ENCODE assay signal across 8 mouse cellular contexts in genomic region chr16:17619198-17620105, GRCm38 (mm10). TPM values are rescaled to one million over a fixed set of nuclear protein-coding genes. Genes with fewer than 3 reads are reported as not detected.
DNase-seq lines count a peak whose midpoint lies in the region; ATAC-seq and TF ChIP-seq lines count a peak whose summit lies in the region.

Gene Smpd4, plus strand, starts transcription at chr16:17619354.

- no peak for TF ChIP-seq CTCF in heart, postnatal 0 days (IDR thresholded peaks at IDR 0.05; ENCODE audit: low read depth)

- peak within 1 kb of the TSS; percentile 81 for H3K4me2 ChIP-seq in forebrain, embryonic 13.5 days
- peak within 1 kb of the TSS; percentile 87 for H3K4me2 ChIP-seq in heart, postnatal 0 days (ENCODE audit: low read depth, low read length)
- H3K4me2 ChIP-seq in liver, embryonic 15.5 days, result peak within 1 kb of the TSS; percentile 79
- peak within 1 kb of the TSS; percentile 80 for H3K4me2 ChIP-seq in neural tube, embryonic 11.5 days (ENCODE audit: low read depth)
- peak within 1 kb of the TSS; percentile 68 for H3K4me2 ChIP-seq in stomach, embryonic 16.5 days (ENCODE audit: low read depth, low read length)

- H3K9ac ChIP-seq in forebrain, embryonic 13.5 days, result peak within 1 kb of the TSS; percentile 85
- H3K9ac ChIP-seq in heart, postnatal 0 days (replicated peaks; ENCODE audit: low read depth, low read length), result peak within 1 kb of the TSS; percentile 90
- peak within 1 kb of the TSS; percentile 82 for H3K9ac ChIP-seq in liver, embryonic 15.5 days
- peak within 1 kb of the TSS; percentile 91 for H3K9ac ChIP-seq in neural tube, embryonic 11.5 days (ENCODE audit: low read length)
- peak within 1 kb of the TSS; percentile 93 for H3K9ac ChIP-seq in stomach, embryonic 16.5 days (ENCODE audit: low read length)

- no peaks in the 10 kb centered on the region for H3K9me3 ChIP-seq in forebrain, embryonic 13.5 days (replicated peaks)
- no peaks in the 10 kb centered on the region for H3K9me3 ChIP-seq in heart, postnatal 0 days (replicated peaks; ENCODE audit: control insufficient read depth, low read length)
- no peaks in the 10 kb centered on the region for H3K9me3 ChIP-seq in liver, embryonic 15.5 days (replicated peaks)
- no peaks in the 10 kb centered on the region for H3K9me3 ChIP-seq in neural tube, embryonic 11.5 days (ENCODE audit: control insufficient read depth, low read length)
- no peaks in the 10 kb centered on the region for H3K9me3 ChIP-seq in stomach, embryonic 16.5 days (replicated peaks; ENCODE audit: control insufficient read depth, low read length)

- H3K4me3 ChIP-seq in forebrain, embryonic 13.5 days, result peak within 1 kb of the TSS; percentile 79
- peak within 1 kb of the TSS; percentile 96 for H3K4me3 ChIP-seq in heart, postnatal 0 days (ENCODE audit: low read depth, low read length)
- H3K4me3 ChIP-seq in liver, embryonic 15.5 days (replicated peaks), result peak within 1 kb of the TSS; percentile 80
- H3K4me3 ChIP-seq in neural tube, embryonic 11.5 days (ENCODE audit: low read depth, low read length), result peak within 1 kb of the TSS; percentile 93
- peak within 1 kb of the TSS; percentile 97 for H3K4me3 ChIP-seq in stomach, embryonic 16.5 days (replicated peaks; ENCODE audit: low read length)

- no peak for TF ChIP-seq EP300 in heart, postnatal 0 days (IDR thresholded peaks at IDR 0.05; ENCODE audit: low read depth)

- peak within 1 kb of the TSS; percentile 37; the same call in 1 of the 2 replicates for H3K27ac ChIP-seq in forebrain, embryonic 13.5 days
- H3K27ac ChIP-seq in heart, postnatal 0 days (ENCODE audit: low read depth), result no peak within 1 kb of the TSS
- H3K27ac ChIP-seq in liver, embryonic 15.5 days (replicated peaks), result peak within 1 kb of the TSS; percentile 52
- H3K27ac ChIP-seq in neural tube, embryonic 11.5 days (ENCODE audit: low read depth, low read length), result peak within 1 kb of the TSS; percentile 14; the same call in 1 of the 2 replicates
- H3K27ac ChIP-seq in stomach, embryonic 16.5 days (ENCODE audit: low read length), result peak within 1 kb of the TSS; percentile 23; the same call in 1 of the 2 replicates

- peaks cover 13% of the 10 kb centered on the region for H3K4me1 ChIP-seq in forebrain, embryonic 13.5 days
- peaks cover 4% of the 10 kb centered on the region; the same call in 1 of the 2 replicates for H3K4me1 ChIP-seq in heart, postnatal 0 days (ENCODE audit: control insufficient read depth, insufficient read depth)
- peaks cover 35% of the 10 kb centered on the region for H3K4me1 ChIP-seq in liver, embryonic 15.5 days (replicated peaks)
- peaks cover 6% of the 10 kb centered on the region; the same call in 1 of the 2 replicates for H3K4me1 ChIP-seq in neural tube, embryonic 11.5 days (ENCODE audit: control insufficient read depth, insufficient read depth, low read length)
- peaks cover 11% of the 10 kb centered on the region for H3K4me1 ChIP-seq in stomach, embryonic 16.5 days (ENCODE audit: control insufficient read depth, insufficient read depth, low read length)

- peak; percentile 88 for DNase-seq in ES-CJ7 (ENCODE audit: low read depth, low spot score)
- peak; percentile 47 for DNase-seq in heart, postnatal 0 days (ENCODE audit: low spot score)
- DNase-seq in kidney, postnatal 36 days, result peak; percentile 91 to 96
- peak; percentile 92 for DNase-seq in neural tube, embryonic 11.5 days (ENCODE audit: low spot score)

- H3K36me3 ChIP-seq in forebrain, embryonic 13.5 days (ENCODE audit: poor library complexity, severe bottlenecking), result peaks cover 30% of the 10 kb centered on the region
- H3K36me3 ChIP-seq in heart, postnatal 0 days (replicated peaks; ENCODE audit: control insufficient read depth, insufficient read depth, low read length), result peaks cover 23% of the 10 kb centered on the region; the same call in 1 of the 2 replicates
- H3K36me3 ChIP-seq in liver, embryonic 15.5 days (replicated peaks), result peaks cover 30% of the 10 kb centered on the region
- H3K36me3 ChIP-seq in neural tube, embryonic 11.5 days (ENCODE audit: control insufficient read depth, insufficient read depth, low read length), result peaks cover 4% of the 10 kb centered on the region; the same call in 1 of the 2 replicates
- H3K36me3 ChIP-seq in stomach, embryonic 16.5 days (ENCODE audit: control insufficient read depth, insufficient read depth, low read length), result 0 out of 2 replicates have a peak, but pooled peaks cover 2% of the 10 kb centered on the region

- WGBS in forebrain, embryonic 13.5 days, result 3% methylated on average over 60 of the region's 60 CpGs
- 2% methylated on average over 60 of the region's 60 CpGs for WGBS in heart, postnatal 0 days
- WGBS in liver, embryonic 15.5 days (ENCODE audit: insufficient replicate concordance), result 1% methylated on average over 60 of the region's 60 CpGs
- 3% methylated on average over 60 of the region's 60 CpGs for WGBS in neural tube, embryonic 11.5 days
- 2% methylated on average over 60 of the region's 60 CpGs for WGBS in stomach, embryonic 16.5 days

- peak; percentile 57; the same call in 1 of the 2 replicates for ATAC-seq in cerebellum, adult (ENCODE audit: insufficient number of reproducible peaks, low FRiP score, low TSS enrichment)
- peak; percentile 88 for ATAC-seq in forebrain, embryonic 13.5 days
- ATAC-seq in heart, postnatal 0 days (ENCODE audit: insufficient read depth, low read depth), result peak; percentile 64
- ATAC-seq in liver, embryonic 15.5 days (ENCODE audit: insufficient read depth), result peak; percentile 81
- ATAC-seq in neural tube, embryonic 11.5 days (ENCODE audit: insufficient read depth, low FRiP score, low TSS enrichment), result peak; percentile 72
- peak; percentile 75 for ATAC-seq in stomach, embryonic 16.5 days (ENCODE audit: insufficient read depth, low FRiP score)

- H3K27me3 ChIP-seq in forebrain, embryonic 13.5 days, result no peaks in the 10 kb centered on the region
- no peaks in the 10 kb centered on the region for H3K27me3 ChIP-seq in heart, postnatal 0 days (ENCODE audit: control insufficient read depth, insufficient read depth, low read length)
- H3K27me3 ChIP-seq in liver, embryonic 15.5 days, result no peaks in the 10 kb centered on the region
- no peaks in the 10 kb centered on the region for H3K27me3 ChIP-seq in neural tube, embryonic 11.5 days (ENCODE audit: control insufficient read depth, insufficient read depth, low read length)
- no peaks in the 10 kb centered on the region for H3K27me3 ChIP-seq in stomach, embryonic 16.5 days (ENCODE audit: control insufficient read depth, insufficient read depth, low read length)

RNA-seq across cellular contexts. Expression of gene Smpd4, which starts in this region (rescaled TPM):
- polyA plus RNA-seq in forebrain, embryonic 13.5 days (2015; fragmentation: Nextera tagmentation; extraction: Ambion mirVana), result 32.7 and 34.3 TPM in 2 replicates
- 18.2 and 41.1 TPM in 2 replicates for total RNA-seq in heart, postnatal 0 days (2014; rRNA removed; ENCODE audit: low replicate concordance)
- polyA plus RNA-seq in heart, postnatal 0 days (2015; fragmentation: Nextera tagmentation; extraction: Ambion mirVana), result 10.1 and 10.3 TPM in 2 replicates
- 14.0 and 14.3 TPM in 2 replicates for polyA plus RNA-seq in liver, embryonic 15.5 days (2015; fragmentation: Nextera tagmentation; extraction: Ambion mirVana)
- 41.2 and 45.3 TPM in 2 replicates for polyA plus RNA-seq in neural tube, embryonic 11.5 days (2014; fragmentation: Nextera tagmentation; extraction: Ambion mirVana)
- polyA plus RNA-seq in stomach, embryonic 16.5 days (2015; fragmentation: Nextera tagmentation; extraction: Ambion mirVana), result 24.7 and 25.3 TPM in 2 replicates
